Mouse (Mus musculus): ENCODE data around the gene Ano8.
"Not testable (repeated sequence)": the region's sequence is repeated elsewhere in the genome, so short reads cannot be mapped to it uniquely, and the experiment has no call there.

Gene Ano8

DNA sequence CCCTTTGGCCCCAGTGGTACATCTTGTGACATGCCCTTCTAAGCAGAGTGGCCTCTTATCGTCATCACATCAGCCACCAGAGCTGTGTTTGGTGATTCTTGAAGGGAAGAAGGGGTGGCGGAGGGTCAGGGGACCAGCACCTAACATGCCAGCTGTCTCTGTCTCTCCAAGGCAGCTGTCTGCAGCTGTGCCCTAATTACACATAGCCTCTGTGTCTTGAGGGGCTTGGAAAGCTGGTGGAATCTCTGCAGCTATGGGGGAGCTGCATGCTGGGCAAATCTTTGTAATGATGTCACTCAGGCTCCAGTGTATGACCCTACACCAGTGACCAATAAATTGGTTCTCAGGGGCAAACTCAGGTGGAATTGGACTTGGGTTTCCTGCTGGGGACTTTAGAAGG, 33.1 kb downstream of the Ano8 start:
- no peak for DNase-seq (ENCODE audit: extremely low read depth, insufficient read length, low spot score)

DNA sequence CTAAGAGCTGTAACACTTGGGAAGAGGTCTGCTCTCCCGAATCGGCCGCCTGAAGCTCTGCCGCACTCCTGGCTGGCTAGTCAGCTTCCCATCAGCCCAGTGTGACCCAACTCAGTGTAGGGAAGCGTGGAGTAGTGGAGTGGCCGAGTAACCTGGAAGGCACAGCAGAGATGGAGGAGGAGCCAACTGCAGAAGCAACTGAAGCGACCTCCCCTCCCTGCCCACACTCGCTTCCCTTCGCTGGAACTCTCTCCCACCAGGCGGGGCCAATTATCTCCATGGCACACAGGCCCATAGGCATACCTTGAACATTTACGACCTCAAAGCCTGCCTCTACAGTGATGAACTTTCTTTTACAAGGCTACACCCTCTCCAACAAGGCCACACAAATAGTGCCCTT, 34.0 kb downstream of the Ano8 start:
- DNase-seq (ENCODE audit: extremely low read depth, insufficient read length, low spot score) = no peak

DNA sequence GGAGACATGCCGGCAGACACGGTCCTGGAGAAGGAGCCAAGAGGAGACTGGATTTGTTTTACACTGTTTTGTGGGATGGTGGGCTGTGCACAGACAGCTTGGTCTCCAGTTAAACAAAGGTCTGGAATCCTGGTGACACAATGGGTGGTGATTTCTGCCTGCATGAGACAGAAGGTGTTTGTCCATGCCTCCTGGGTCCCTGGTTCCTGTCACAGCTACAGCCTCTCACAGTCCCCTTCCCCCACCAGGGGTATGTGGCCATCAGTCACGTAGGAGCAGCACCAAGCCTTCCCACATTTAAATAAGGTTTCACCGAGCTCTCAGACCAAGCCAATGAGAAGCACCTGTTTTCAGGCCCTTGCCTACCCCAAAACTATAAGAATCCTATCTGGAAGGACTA, 34.4 kb downstream of the Ano8 start:
- DNase-seq (ENCODE audit: extremely low read depth, insufficient read length, low spot score) = no peak

DNA sequence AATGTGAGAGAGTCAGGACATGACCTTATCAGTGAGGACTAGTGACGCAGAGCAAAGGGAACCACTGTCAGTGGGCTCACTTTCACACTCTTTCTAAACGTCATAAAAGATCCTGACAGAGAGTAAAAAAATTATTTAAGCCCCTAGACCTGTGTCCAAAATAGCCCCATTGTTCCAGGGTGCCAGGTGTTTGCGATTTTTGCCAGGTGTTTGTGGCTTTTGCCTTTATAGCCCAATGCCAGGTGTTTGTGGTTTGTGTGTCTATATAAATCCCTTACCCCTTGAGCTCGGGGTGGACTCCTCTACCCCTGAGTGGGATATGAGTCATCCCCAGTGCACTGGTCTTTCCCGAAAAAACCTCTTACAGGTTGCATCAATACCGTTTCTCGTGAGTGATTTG, 40.7 kb downstream of the Ano8 start:
- DNase-seq (ENCODE audit: extremely low read depth, insufficient read length, low spot score) = no peak

DNA sequence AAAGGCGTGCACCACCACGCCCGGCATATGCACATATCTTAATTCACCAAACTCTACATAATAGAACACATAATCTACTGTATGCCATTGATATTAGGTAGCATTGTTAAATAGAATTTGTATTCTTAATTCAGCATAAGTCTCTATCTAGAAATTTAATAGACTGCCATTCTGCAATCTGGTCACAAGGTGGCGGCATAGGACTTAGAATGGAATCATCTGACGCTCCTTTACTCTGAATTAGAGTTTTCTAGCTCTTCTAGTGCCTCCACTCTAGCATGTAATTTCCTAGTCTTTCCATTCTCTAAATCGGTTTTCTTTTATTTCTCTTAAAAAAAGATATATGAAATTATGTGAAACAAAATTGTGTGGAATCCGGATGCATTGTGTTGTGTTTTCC, 44.4 kb downstream of the Ano8 start:
- no peak for DNase-seq (ENCODE audit: extremely low read depth, insufficient read length, low spot score)

DNA sequence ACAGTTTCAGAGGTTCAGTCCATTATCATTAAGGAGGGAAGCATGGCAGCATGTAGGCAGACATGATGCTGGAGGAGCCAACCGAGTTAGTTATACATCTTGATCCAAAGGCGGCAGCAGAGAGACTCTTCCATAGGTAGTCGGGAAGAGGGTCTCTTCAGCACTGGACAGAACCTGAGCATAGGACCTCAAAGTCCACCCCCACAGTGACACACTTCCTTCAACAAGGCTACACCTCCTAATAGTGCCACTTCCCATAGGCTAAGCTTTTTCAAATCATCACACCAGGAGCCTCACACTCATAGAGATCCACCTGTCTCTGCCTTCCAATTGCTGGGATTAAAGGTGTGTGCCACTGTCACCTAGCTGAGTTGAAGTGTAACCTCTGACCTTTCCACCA, 48.7 kb downstream of the Ano8 start:
- DNase-seq (ENCODE audit: extremely low read depth, insufficient read length, low spot score) = no peak

DNA sequence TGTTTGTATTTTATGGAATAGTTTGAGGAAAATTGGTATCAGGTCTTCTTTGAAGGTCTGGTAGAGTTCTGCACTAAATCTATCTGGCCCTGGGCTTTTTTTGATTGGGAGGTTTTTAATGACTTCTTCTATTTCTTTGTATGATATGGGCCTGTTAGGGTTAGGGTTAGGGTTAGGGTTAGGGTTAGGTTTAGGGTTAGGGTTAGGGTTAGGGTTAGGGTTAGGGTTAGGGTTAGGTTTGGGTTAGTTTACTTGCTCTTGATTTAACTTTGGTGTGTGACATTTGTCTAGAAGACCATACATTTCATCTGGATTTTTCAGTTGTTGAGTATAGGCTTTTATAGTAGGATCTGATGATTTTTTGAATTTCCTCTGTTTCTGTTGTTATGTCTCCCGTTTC, 52.8 kb downstream of the Ano8 start:
- DNase-seq (ENCODE audit: extremely low read depth, insufficient read length, low spot score) = not testable (repeated sequence)
